Mouse (Mus musculus) frontal cortex, postnatal 14 days (tissue): Measurements from ENCODE around the gene Plekho2.

Source experiments
- DNase-seq, 2 experiments: peaks; one replicate each; pipeline ENCODE4 v3.0.0; 2022; ENCODE audit warnings: low spot score in 2 of 2

Plekho2 gene

DNA sequence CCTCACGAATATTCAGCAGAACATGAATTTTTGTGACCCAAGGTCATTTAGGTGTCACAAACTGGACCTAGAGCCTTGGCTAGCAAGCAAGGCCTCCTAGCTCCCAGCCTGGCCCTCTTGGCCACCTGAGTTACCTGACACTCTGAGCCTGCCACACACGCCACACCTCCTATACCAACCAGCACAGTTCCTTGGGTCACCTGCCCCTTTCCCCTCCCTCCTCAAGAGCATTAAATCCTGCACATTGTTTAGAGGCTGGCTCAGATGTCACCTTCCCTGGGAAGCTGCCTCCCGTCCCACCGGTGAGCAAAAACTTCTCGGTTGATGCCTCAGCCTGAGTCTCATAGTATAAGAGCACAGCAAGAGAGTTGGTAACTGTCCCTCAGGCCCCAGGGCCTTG, 48.6 kb downstream of the Plekho2 start:
- no peak for DNase-seq

DNA sequence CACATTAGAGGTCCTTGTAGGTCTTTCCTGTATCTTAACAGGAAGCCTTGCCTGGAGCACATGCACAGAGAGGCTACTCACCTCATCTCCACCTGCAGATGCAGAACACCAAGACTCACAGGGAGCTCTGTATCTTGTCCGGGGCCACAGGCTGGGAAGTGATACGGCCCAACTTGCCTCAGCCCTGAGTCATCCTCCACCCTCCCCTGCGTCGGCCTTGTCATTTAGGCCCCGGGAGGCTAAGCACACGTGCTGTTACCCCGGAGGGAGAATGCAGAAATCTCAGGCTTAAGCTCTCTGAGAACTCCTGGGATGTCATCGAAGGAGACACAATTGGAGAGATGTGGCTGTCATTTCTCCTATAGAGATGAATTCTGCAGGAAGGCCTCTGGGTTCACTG, 50.2 kb downstream of the Plekho2 start:
- no peak for DNase-seq

DNA sequence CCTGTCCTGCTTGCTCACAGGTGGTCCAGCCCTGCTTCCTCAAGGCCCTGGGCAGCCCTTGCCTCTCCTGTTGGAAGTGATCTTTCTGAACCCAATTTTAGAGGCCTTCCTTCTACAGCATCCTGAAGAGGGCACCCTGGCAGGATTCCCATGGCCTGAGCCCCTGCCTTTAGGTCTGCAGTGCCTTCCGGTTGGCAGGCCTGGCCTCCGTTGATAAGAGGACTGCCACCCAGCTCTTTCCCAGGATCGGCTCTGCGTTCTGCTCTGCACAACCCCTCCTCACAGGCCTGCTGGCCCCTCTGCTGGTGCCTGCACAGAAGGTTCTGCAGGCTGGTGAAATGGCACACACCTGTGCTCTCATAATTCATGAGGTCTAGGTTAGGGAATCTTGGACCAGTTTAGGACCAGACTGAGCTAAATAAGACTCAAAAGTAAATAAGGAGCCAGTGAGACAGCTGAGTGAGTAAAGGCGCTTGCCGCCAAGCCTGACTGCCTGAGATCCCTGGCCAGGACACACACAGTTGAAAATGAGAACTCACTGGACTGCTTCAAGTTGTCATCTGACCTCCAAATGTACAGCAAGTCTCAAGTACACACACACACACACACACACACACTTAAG, 51.3 kb downstream of the Plekho2 start:
- no peak for DNase-seq

DNA sequence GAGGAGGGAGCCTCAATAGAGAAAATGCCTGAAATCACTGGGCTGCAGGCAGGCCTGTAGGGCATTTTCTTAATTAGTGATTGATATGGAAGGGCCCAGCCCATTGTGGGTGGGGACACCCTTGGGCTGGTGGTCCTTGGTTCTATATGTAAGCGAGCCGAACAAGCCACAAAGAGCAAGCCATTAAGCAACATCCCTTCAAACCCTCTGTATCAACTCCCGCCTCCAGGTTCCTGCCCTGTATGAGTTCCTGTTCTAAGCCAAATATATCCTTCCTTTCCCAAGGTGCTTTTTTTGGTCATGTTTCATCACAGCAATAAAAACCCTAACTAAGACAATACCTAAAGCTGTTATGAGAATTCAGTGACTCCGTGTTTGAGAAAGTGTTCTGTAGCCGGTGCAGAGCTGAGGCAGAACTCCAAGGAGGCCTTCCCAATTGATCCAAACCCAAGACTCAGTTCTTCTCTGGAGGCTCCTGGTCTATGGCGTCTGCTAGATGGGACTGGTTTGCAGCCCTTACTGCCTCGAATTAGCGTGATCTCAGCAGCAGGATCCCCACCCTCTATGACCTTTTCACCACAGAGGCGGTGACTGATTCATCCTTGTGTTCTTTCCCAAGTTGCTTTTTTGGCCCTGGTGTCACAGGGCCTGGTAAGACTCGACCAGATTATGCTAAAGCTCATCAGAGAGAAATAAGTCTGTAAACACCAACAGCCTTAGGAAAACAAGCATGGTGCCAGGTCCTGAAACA, 54.2 kb downstream of the Plekho2 start:
- no peak for DNase-seq

DNA sequence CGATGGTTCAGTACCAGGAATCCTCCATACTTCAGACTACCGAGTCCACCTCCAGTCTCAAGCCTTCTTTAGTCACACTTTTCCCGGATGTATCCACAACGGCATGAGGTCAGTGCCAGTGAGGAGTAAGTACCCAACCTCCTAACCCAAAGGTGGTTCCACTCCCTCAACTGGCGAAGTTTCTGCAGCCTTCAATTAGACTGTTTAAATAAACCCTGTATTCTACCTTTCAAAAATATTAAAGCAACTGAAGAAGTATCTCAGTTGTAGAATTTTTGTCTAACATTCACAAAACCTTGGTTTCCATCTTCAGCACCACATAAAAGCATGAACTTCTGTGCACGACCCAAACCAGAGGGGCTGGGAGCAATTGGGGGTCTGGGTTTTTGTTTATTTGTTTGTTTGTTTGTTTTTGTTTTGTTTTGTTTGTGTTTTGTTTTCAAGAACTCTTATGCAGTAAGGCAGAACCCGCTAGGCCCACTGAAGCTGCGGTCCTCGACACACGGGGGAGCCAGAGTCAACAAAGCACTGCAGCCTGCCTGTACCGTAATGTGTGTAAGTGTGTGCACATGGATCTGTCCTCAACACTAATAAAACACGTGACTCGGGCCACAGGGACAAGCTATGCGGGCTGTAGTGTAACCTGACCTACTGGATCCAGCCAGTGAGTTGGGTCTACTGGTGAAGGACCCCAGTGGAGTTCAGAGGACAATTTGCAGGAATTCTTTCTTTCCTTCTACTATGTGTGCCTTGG, 56.1 kb downstream of the Plekho2 start:
- peak; percentile 64 to 73 for DNase-seq

DNA sequence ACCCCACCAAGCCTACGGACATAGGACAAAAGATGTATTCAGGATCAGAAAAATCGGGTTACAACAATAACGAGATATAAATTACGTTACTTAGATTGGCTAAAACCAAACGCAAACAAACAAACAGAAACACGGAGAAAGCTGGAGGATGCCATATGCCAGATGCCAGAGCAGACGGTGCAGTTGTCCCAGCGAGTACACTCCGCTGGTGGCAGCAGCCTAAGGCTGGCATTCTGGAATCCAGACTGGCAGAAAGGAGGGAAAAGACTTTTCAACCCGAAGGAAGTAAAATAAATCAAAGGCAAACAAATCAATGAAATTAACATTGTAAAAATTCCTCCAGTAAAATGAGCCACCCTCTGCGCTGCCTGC, 59.3 kb downstream of the Plekho2 start:
- peak in 1 of 2 experiments; percentile 14 for DNase-seq

DNA sequence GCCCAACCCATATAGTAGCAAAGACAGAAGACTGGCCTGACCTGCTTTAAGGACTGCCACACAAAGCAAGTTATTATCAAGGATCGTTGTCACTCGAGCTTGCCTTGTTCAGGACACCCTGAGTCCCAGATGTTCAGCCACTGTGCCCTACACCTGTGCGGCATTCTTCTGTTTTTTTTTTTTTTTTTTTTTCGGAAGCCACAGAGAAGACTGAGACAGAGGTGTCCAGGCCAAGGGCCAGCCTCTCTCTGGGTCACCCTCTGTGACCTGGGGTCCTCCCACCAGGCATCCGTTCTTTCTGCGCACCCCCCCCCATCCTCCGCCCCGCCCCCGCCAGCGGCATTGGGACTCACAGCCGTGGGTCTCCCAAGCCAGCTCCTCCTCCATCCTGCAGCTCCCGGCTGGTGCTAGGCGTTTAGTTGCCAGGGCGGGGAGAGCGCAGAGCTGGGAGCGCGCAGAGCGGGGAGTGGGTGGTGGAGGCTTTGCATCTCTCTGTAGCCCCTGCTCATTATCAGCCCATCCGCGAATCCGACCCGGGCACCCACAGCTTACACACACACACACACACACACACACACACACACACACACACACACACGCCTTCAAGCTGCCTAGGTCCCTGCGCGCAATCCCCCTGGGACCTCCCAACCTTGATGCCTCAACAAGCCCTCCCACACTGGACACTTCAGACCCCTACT, 59.9 kb downstream of the Plekho2 start, which contains the start of gene Ankdd1a:
Ankdd1a (minus strand) TSS at position 387 of the 698 bp plus-strand sequence.
- peak; percentile 45 for DNase-seq

DNA sequence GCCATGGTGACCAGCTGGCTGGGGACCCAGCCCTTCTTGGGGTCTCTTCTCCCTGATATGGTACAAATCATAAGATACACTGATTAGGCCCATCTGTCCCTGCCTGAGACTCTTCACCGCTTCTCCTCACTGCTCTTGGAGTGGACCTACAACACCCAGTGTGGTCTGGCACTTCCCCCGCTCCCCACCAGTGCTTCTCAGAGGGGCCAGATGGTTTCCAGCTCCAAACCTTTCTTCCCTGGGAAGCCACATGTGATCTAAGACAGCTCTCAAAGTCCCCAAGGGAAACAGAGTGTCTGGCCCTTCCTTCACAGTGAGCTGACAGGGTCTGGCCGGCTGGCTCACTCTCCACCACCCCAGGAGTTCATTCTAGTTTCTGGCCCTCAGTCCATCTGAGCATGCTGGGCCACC, 65.0 kb downstream of the Plekho2 start:
- no peak for DNase-seq

DNA sequence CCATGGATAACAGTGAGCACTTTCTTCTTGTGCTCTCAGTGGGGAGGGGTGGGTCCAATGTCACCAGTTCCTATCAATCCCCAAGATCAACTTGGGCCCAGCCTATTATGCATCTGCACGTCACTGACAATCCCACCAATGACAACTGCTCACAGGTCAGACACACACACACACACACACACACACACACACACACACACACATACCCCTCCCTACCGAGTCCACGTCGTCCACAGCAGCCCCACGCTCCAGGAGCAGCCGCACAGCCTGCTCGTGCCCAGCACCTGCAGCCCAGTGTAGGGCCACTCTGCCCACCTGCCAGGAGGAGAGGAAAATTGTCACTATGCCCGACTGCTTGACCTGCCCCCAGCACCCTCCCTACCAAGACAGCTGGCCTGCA, 65.4 kb downstream of the Plekho2 start:
- DNase-seq: no peak

DNA sequence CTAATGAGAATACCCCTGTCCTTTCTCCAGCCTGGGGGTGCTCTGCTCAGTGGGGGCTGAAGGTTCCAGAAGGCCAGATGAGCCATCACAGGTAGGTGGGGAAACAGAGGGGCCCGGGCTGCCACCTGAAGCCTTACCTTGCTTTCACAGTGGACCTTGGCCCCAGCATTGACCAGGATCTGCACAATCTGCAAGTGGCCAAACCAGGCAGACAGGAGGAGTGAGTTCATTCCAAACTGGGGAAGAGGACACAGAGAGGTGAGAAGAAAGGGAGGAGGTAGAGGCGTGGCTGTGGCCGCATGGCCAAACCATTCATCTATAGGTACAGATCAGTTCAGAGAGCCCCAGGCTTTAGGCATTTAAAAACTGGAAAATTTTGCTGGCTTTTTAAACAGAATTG, 67.3 kb downstream of the Plekho2 start:
- no peak for DNase-seq

DNA sequence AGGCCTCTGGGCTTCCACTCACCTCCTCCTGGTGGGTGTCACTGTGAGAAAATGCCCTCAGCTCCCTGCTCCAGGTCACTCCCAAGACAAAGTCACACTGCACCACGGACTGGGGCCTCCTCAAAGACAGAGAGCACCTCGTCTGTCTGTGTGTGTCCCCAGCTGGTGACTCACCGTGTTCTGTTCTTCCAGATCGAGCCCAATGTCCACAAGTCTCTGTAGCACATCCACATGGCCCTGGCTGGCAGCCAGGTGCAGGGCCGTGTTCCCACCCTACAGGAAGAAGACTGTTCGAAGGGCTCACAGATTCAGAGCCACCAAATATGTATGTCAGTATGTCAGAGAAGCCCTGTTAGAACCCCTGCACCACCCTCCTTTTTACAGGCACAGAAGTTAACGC, 71.4 kb downstream of the Plekho2 start:
- no peak for DNase-seq

DNA sequence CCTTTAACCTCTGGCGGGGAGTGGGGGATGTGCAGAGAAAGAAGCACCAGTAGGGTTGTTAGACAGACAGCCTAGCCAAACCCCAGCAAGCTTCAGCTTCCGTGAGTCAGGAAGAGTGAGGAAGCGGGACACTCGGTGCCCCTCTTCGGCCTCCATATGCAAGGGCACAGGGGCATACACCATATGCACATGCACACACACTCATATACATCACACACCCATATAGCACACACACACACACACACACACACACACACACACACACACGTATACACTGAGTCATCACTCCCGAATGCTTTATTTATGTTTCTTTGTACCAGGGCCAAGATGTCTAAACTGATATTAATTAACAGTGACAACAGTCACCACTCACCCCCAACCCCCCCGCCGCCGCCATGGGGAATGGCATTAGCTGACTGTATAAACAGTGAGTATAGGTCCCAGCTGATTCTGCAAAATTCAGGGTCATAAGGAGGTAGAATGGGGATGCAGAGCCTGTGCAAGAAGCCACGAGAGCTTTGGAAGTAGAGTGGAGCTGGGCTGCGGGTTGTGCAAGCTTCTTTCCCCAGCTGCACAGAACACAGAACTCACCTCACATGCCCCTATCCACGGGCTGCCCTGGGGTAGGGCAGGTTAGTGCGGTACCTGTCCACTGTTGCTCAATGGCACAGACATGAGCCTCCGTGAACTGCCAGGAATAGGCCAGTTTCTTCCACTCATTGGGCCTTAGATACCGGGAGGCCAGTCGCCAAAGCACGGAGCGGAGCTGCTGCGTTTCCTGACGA, 76.9 kb downstream of the Plekho2 start:
- DNase-seq: no peak
